Mouse (Mus musculus) hindbrain, embryonic 10.5 days (tissue): ENCODE results near the gene Zfp280b. TPM values are rescaled to one million over a fixed set of nuclear protein-coding genes. Genes with fewer than 3 reads are reported as not detected.
"Not testable (repeated sequence)": the region's sequence is repeated elsewhere in the genome, so short reads cannot be mapped to it uniquely, and the experiment has no call there.

Experiments used
- DNase-seq: peaks from one replicate; pipeline ENCODE4 v3.0.0-alpha.2; 2017; ENCODE audit warnings: low spot score
- H3K27ac ChIP-seq: fragments of 300-500 bp; sonication (generic); 2 replicates; pipeline ENCODE4 v1.5.1; 2016; ENCODE audit warnings: mild to moderate bottlenecking, moderate library complexity
- H3K27me3 ChIP-seq: fragments of 300-500 bp; sonication (generic); 2 replicates; pipeline ENCODE4 v1.6.1; 2016; ENCODE audit warnings: mild to moderate bottlenecking; ENCODE audit not compliant: poor library complexity, insufficient read depth, severe bottlenecking
- H3K36me3 ChIP-seq: fragments of 300-500 bp; sonication (generic); 2 replicates; pipeline ENCODE4 v1.6.1; 2016; ENCODE audit warnings: mild to moderate bottlenecking, moderate library complexity
- H3K4me1 ChIP-seq: fragments of 300-500 bp; sonication (generic); replicated peaks from 2 replicates; pipeline ENCODE4 v1.6.1; 2016; ENCODE audit warnings: mild to moderate bottlenecking
- H3K4me3 ChIP-seq: fragments of 300-500 bp; sonication (generic); 2 replicates; pipeline ENCODE4 v1.5.1; 2016; ENCODE audit warnings: mild to moderate bottlenecking, moderate library complexity
- H3K9me3 ChIP-seq: fragments of 300-500 bp; sonication (generic); 2 replicates; pipeline ENCODE4 v1.6.1; 2016; ENCODE audit warnings: mild to moderate bottlenecking, moderate library complexity
- WGBS: fragments of 180-500 bp; shearing (Covaris S2); methylation state at CpG from one replicate; pipeline ENCODE4 v1.1.7; 2016; 5-methylcytosine and 5-hydroxymethylcytosine counted together
- polyA plus RNA-seq: library from polyadenylated mRNA; unstranded; fragments of >200 nt; fragmentation: Nextera tagmentation; extraction: Ambion mirVana; gene quantifications from 2 replicates; pipeline ENCODE4 v1.2.1, GENCODE M21; 2016

Zfp280b gene
- polyA plus RNA-seq, 1 experiment from 2014 or later, result 29.7 TPM

DNA sequence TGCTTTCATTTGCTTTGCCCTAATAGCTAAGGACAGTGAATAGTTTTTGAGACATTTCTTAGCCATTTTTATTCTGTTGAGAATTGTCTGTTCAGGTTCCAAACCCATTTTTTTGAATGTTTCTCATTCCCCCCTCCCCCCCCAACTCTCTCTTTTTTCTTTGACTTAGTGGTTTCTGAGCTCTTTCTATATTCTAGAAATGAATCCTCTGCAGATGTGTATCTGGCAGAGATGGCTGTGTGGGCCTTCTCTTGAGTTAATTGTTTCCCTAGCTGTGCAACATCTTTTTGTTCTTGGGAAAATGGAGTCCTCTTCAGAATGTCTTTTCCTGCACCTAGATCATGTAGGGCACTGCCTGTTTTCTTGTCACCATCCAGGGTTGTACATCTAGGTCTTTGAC, 2.8 kb downstream of the Zfp280b start:
- Histone ChIP-seq H3K27ac (no peak overlapping the region), H3K36me3 (peaks cover 65% of the 10 kb centered on the region), H3K9me3 (no peaks in the 10 kb centered on the region), H3K4me3 (no peak overlapping the region), H3K27me3 (no peaks in the 10 kb centered on the region), H3K4me1 (peaks cover 18% of the 10 kb centered on the region)
- no peak for DNase-seq

DNA sequence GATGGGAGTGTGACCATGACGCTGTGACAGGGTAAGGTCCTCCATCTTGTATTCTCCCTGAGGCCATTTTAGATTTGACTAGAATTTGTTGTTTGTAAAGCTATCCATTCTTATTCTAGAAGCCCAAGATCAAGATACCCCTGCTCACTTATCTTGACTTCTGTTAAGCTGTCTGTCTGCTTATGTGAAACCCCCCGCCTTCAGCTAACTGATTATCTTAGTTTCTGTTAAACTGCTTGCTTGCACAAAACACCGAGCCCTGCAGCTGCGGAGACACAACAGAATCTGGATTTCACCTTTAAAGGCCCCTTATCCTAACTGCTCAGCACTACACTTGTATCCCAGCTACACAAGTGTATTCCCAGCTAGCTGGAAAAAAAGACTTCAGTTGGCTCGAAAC, 4.5 kb downstream of the Zfp280b start:
- Histone ChIP-seq H3K36me3 (peaks cover 79% of the 10 kb centered on the region), H3K4me1 (peaks cover 17% of the 10 kb centered on the region), H3K27me3 (no peaks in the 10 kb centered on the region), H3K4me3 (no peak overlapping the region), H3K27ac (no peak overlapping the region), H3K9me3 (no peaks in the 10 kb centered on the region)
- WGBS, result 96% methylated on average over 5 of the region's 5 CpGs
- DNase-seq, result no peak

DNA sequence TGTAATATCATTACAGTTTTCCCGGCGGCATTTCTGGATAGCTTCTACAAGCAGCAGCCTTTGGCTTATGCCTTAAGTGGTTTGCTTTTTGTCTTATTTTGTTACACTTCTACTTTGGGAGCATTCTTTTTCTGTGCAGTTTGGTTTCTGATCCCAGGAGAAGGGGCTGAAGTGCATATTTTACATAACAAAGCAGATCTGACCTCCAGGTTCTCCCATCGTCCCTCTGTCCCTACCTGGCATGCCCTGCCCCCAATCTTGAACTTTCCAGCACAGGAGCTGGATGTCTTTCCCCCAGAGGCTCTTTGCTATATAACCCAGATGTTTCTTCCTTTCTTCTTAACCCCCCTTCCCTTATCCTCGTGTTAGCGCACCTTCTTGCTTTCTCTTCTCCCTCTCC, 12.9 kb downstream of the Zfp280b start:
- Histone ChIP-seq H3K27ac (no peak overlapping the region), H3K36me3 (peaks cover 39% of the 10 kb centered on the region), H3K27me3 (no peaks in the 10 kb centered on the region), H3K4me1 (peaks cover 19% of the 10 kb centered on the region), H3K9me3 (no peaks in the 10 kb centered on the region), H3K4me3 (no peak overlapping the region)
- WGBS, result 54% methylated on average over 5 of the region's 5 CpGs
- no peak for DNase-seq

- Histone ChIP-seq H3K27me3 (no peaks in the 10 kb centered on the region), H3K9me3 (no peaks in the 10 kb centered on the region; the same call in 1 of the 2 replicates), H3K27ac (no peak overlapping the region), H3K36me3 (peaks cover 25% of the 10 kb centered on the region), H3K4me3 (no peak overlapping the region), H3K4me1 (peaks cover 19% of the 10 kb centered on the region)
- 72% methylated on average over 1 of the region's 1 CpGs for WGBS
- DNase-seq, result no peak
Measured at GRCm38 (mm10) chr10:76046754-76047153, 14.3 kb downstream of the Zfp280b start.

DNA sequence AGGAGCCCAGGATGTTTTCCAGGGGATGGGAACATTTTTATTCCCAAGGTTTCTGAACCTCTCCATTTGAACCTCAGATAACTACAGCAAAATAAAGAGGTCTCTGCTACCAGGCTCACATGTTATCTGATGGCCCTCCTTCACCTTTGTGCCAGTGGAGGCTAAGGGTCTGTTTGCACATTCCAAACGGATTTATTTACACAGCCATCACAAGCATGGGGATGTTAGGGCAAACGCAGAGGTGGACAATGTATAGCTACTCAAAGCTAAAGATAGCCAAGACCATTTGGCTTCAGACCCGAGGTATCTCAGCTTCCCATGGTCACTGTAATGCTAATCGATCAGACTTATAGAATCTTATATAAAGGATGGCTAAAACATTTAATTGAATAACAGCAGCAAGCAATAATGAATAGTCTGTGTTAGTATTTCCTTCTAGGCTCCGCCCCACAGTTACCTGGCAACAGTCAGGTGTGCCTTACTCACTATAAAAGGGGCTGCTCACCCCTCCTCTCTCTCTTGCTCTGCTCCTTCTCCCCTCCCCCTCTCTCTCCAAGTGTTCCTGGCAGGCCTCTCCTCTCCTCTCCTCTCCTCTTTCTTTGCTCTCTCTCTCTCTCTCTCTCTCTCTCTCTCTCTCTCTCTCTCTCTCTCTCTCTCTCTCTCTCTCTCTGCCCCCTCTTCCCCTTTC, 14.9 kb downstream of the Zfp280b start:
- peaks cover under 1% of the 10 kb centered on the region; the same call in 1 of the 2 replicates for H3K9me3 ChIP-seq
- DNase-seq, result no peak
- H3K27ac ChIP-seq, result no peak overlapping the region
- peaks cover 19% of the 10 kb centered on the region for H3K4me1 ChIP-seq
- peaks cover 21% of the 10 kb centered on the region for H3K36me3 ChIP-seq
- 59% methylated on average over 5 of the region's 5 CpGs for WGBS
- no peak overlapping the region for H3K4me3 ChIP-seq
- no peaks in the 10 kb centered on the region for H3K27me3 ChIP-seq

DNA sequence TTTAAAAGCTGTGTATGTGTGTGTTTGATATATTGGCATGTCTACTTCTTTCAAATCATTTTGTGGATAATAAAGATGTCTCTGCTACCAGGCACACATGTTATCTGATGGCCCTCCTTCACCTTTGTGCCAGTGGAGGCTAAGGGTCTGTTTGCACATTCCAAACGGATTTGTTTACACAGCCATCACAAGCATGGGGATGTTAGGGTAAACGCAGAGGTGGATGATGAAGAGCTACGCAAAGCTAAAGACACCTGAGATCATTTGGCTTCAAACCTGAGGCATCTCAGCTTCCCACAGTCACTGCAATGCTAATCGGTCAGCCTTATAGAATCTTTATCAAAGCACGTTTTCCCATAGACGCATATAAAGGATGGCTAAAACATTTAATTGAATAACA, 16.5 kb downstream of the Zfp280b start:
- H3K27me3 ChIP-seq, result no peaks in the 10 kb centered on the region
- no peak overlapping the region for H3K4me3 ChIP-seq
- 54% methylated on average over 6 of the region's 6 CpGs for WGBS
- peaks cover 5% of the 10 kb centered on the region; the same call in 1 of the 2 replicates for H3K9me3 ChIP-seq
- no peak for DNase-seq
- no peak overlapping the region for H3K27ac ChIP-seq
- H3K36me3 ChIP-seq, result peaks cover 5% of the 10 kb centered on the region
- peaks cover 19% of the 10 kb centered on the region for H3K4me1 ChIP-seq

GRCm38 (mm10) chr10:76051860-76052259, 19.4 kb downstream of the Zfp280b start:
- Histone ChIP-seq H3K4me1 (peaks cover 10% of the 10 kb centered on the region; the same call in 1 of the 2 replicates), H3K27ac (no peak overlapping the region), H3K9me3 (peaks cover 5% of the 10 kb centered on the region; the same call in 1 of the 2 replicates), H3K4me3 (no peak overlapping the region), H3K27me3 (no peaks in the 10 kb centered on the region), H3K36me3 (no peaks in the 10 kb centered on the region)
- DNase-seq, result no peak
- 80% methylated on average over 11 of the region's 11 CpGs for WGBS

- DNase-seq, result no peak
- WGBS, result 92% methylated on average over 5 of the region's 5 CpGs
- H3K27me3 ChIP-seq, result no peaks in the 10 kb centered on the region
- H3K27ac ChIP-seq, result no peak overlapping the region
- H3K4me1 ChIP-seq, result no peaks in the 10 kb centered on the region
- H3K4me3 ChIP-seq, result no peak overlapping the region
- no peaks in the 10 kb centered on the region for H3K36me3 ChIP-seq
- H3K9me3 ChIP-seq, result 0 out of 2 replicates have a peak, but pooled peaks cover 5% of the 10 kb centered on the region
Measured at GRCm38 (mm10) chr10:76062439-76062838, 30.0 kb downstream of the Zfp280b start.

DNA sequence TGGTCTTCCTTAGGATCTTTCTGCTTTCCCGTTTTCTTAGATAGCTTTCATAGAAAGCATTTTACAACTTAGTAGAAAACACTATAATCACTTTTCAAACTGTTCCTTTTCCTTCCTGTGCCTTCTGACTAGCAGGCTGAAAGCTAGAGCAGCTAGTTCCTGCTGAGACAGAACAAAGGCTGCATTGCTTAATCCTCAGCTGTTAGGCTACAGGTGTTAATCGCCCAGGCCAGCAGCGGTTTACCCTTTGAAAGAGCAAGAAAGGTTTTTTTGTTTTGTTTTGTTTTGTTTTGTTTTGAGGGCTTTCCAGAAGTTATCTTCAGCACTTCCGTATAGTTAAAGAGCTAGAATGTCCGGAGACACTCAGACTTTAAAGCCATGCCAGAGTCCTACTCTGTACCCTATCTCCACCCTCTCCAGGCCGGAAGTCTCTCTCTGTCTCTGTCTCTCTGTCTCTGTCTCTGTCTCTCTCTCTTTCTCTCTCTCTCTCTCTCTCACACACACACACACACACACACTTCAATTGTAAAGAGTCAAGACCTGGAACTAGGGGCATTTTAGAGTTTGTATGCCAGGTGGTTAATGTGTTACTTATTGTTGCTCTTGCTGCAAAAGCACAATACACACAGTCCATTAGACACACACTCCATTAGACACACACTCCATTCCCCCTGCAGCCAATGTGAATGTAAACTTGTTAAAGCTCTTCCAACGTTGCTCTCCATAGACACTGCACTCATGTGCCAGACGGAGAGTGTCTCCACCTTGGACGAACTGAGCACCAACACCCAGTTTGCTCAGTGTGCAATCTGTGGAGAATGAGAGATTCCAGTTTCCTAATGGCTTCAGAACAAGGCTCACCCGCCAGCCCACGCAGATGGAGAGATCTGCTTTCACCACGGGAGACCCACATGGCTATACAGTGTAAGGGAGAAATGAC, 35.5 kb downstream of the Zfp280b start:
- Histone ChIP-seq H3K4me3 (no peak overlapping the region), H3K9me3 (no peaks in the 10 kb centered on the region), H3K4me1 (peaks cover 8% of the 10 kb centered on the region; the same call in 1 of the 2 replicates), H3K27me3 (no peaks in the 10 kb centered on the region), H3K36me3 (no peaks in the 10 kb centered on the region), H3K27ac (no peak overlapping the region)
- no peak for DNase-seq
- 38% methylated on average over 12 of the region's 12 CpGs for WGBS

DNA sequence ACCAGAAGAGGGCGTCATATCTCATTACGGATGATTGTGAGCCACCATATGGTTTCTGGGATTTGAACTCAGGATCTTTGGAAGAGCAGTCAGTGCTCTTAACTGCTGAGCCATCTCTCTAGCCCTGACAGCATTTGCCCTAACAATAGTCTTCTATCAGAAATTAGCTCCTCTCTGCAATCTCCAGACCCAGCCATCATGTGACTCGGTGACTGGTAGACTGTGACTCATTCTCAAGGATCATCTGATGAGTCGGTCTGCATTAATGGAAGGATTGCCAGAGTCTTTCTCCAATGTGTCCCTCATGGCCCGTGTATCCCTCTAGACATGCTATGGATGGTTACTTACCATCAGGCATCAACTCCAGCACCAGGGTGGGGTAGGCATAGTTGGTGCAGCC, 39.6 kb downstream of the Zfp280b start:
- H3K4me3 ChIP-seq, H3K9me3 ChIP-seq, H3K4me1 ChIP-seq, H3K27ac ChIP-seq, H3K36me3 ChIP-seq, H3K27me3 ChIP-seq, DNase-seq: not testable (repeated sequence)
- WGBS, result 94% methylated on average over 5 of the region's 5 CpGs

DNA sequence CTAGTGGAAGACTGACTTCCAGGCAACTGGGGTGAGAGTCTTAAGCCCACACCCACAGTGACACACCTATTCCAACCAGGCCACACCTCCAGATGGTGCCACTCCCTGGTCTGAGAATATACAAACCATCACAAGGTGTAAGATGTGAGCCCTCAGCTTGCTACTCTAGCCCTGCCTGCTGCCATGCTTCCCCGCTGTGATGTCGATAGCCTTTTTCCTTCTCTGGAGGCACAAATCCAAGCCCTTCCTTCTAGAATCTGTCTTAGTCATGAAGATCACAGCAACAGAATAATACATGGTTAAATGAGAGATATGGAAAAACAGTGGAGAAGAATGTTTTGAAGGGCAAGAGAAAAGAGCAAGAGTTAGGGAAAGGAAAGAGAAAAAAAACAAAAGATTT, 44.6 kb downstream of the Zfp280b start:
- H3K9me3 ChIP-seq, H3K27me3 ChIP-seq, H3K36me3 ChIP-seq, DNase-seq, H3K4me1 ChIP-seq, H3K27ac ChIP-seq, H3K4me3 ChIP-seq: not testable (repeated sequence)
- WGBS, result 88% methylated on average over 2 of the region's 2 CpGs
